Mouse (Mus musculus): ENCODE data around the gene Arrdc5. TPM values are rescaled to one million over a fixed set of nuclear protein-coding genes. Genes with fewer than 3 reads are reported as not detected.

The Arrdc5 gene
- polyA plus RNA-seq, 1 experiment from 2014 or later: not detected

- no peaks in the 10 kb centered on the region for H3K27me3 ChIP-seq (ENCODE audit: insufficient read depth, low read length)
- DNase-seq (no peak), ATAC-seq (no peak)
- H3K4me1 ChIP-seq (ENCODE audit: insufficient read depth): peaks cover 34% of the 10 kb centered on the region
- H3K36me3 ChIP-seq (replicated peaks; ENCODE audit: insufficient read depth, low read length): peaks cover 62% of the 10 kb centered on the region
- H3K4me3 ChIP-seq (ENCODE audit: low read depth, low read length): no peak overlapping the region
- no peaks in the 10 kb centered on the region for H3K9me3 ChIP-seq (ENCODE audit: low read length)
- no peak overlapping the region for H3K27ac ChIP-seq (ENCODE audit: low read depth)
- 71% methylated on average over 8 of the region's 8 CpGs for WGBS (ENCODE audit: insufficient replicate concordance)
- H3K4me2 ChIP-seq (ENCODE audit: low read depth, low read length): no peak overlapping the region
- TF ChIP-seq EP300 (IDR thresholded peaks at IDR 0.05; ENCODE audit: low read depth) (no peak), CTCF (IDR thresholded peaks at IDR 0.05; ENCODE audit: low read depth) (no peak)
- H3K9ac ChIP-seq (replicated peaks): no peak overlapping the region
Measured at GRCm38 (mm10) chr17:56283316-56283715, 16.8 kb downstream of the Arrdc5 start.

DNA sequence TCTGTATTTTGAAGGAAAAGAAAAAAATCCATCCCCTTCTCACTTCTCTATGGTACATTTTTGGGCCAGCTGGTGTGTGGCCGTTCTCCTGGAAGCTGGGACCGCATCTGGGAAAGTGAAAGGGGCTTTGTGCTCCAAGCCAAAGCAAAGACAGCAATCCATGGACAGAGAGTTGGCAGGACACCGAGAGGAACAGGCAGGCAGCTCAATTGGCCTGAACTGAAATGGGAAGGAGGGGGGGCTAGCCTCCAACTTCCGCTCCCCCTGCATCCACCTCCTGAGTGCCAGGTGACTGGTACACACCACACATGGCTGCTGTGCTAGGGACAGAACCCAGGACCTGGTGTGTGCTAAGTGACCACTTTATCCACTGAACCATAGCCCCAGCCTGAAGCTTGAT lies 17.3 kb downstream of the Arrdc5 start:
- Histone ChIP-seq H3K27me3 (ENCODE audit: insufficient read depth, low read length) (no peaks in the 10 kb centered on the region), H3K27ac (ENCODE audit: low read depth) (no peak overlapping the region), H3K9ac (replicated peaks) (no peak overlapping the region), H3K4me3 (ENCODE audit: low read depth, low read length) (no peak overlapping the region), H3K4me1 (ENCODE audit: insufficient read depth) (peaks cover 33% of the 10 kb centered on the region), H3K9me3 (ENCODE audit: low read length) (no peaks in the 10 kb centered on the region), H3K36me3 (replicated peaks; ENCODE audit: insufficient read depth, low read length) (peaks cover 64% of the 10 kb centered on the region), H3K4me2 (ENCODE audit: low read depth, low read length) (no peak overlapping the region)
- 75% methylated on average over 4 of the region's 4 CpGs for WGBS (ENCODE audit: insufficient replicate concordance)
- no peak for TF ChIP-seq EP300 (IDR thresholded peaks at IDR 0.05; ENCODE audit: low read depth)
- no peak for TF ChIP-seq CTCF (IDR thresholded peaks at IDR 0.05; ENCODE audit: low read depth)
- ATAC-seq (no peak), DNase-seq (no peak)

GRCm38 (mm10) chr17:56281193-56281592 lies 18.9 kb downstream of the Arrdc5 start:
- H3K4me3 ChIP-seq (ENCODE audit: low read depth, low read length): no peak overlapping the region
- WGBS (ENCODE audit: insufficient replicate concordance): 80% methylated on average over 12 of the region's 12 CpGs
- DNase-seq: no peak
- peaks cover 27% of the 10 kb centered on the region for H3K4me1 ChIP-seq (ENCODE audit: insufficient read depth)
- no peaks in the 10 kb centered on the region for H3K9me3 ChIP-seq (ENCODE audit: low read length)
- no peak overlapping the region for H3K27ac ChIP-seq (ENCODE audit: low read depth)
- no peak for ATAC-seq
- no peak for TF ChIP-seq CTCF (IDR thresholded peaks at IDR 0.05; ENCODE audit: low read depth)
- no peak for TF ChIP-seq EP300 (IDR thresholded peaks at IDR 0.05; ENCODE audit: low read depth)
- H3K9ac ChIP-seq (replicated peaks): no peak overlapping the region
- H3K27me3 ChIP-seq (ENCODE audit: insufficient read depth, low read length): no peaks in the 10 kb centered on the region
- H3K4me2 ChIP-seq (ENCODE audit: low read depth, low read length): peak overlapping the region; percentile 3; the same call in 1 of the 2 replicates
- peaks cover 59% of the 10 kb centered on the region for H3K36me3 ChIP-seq (replicated peaks; ENCODE audit: insufficient read depth, low read length)

GRCm38 (mm10) chr17:56279481-56280155 lies 20.5 kb downstream of the Arrdc5 start:
- no peak overlapping the region for H3K9ac ChIP-seq (replicated peaks)
- H3K9me3 ChIP-seq (ENCODE audit: low read length): no peaks in the 10 kb centered on the region
- 72% methylated on average over 12 of the region's 12 CpGs for WGBS (ENCODE audit: insufficient replicate concordance)
- peaks cover 44% of the 10 kb centered on the region for H3K36me3 ChIP-seq (replicated peaks; ENCODE audit: insufficient read depth, low read length)
- peaks cover 27% of the 10 kb centered on the region for H3K4me1 ChIP-seq (ENCODE audit: insufficient read depth)
- peak; percentile 67 for DNase-seq
- TF ChIP-seq EP300 (IDR thresholded peaks at IDR 0.05; ENCODE audit: low read depth): no peak; the same call in 1 of the 2 replicates
- no peak overlapping the region for H3K4me3 ChIP-seq (ENCODE audit: low read depth, low read length)
- H3K27me3 ChIP-seq (ENCODE audit: insufficient read depth, low read length): no peaks in the 10 kb centered on the region
- H3K4me2 ChIP-seq (ENCODE audit: low read depth, low read length): no peak overlapping the region
- H3K27ac ChIP-seq (ENCODE audit: low read depth): peak overlapping the region; percentile 96
- peak; percentile 30 for ATAC-seq

GRCm38 (mm10) chr17:56278340-56278739 lies 21.7 kb downstream of the Arrdc5 start:
- no peaks in the 10 kb centered on the region for H3K9me3 ChIP-seq (ENCODE audit: low read length)
- TF ChIP-seq CTCF (IDR thresholded peaks at IDR 0.05; ENCODE audit: low read depth) (no peak), EP300 (IDR thresholded peaks at IDR 0.05; ENCODE audit: low read depth) (no peak)
- peak overlapping the region; percentile 96 for H3K27ac ChIP-seq (ENCODE audit: low read depth)
- peaks cover 31% of the 10 kb centered on the region for H3K4me1 ChIP-seq (ENCODE audit: insufficient read depth)
- WGBS (ENCODE audit: insufficient replicate concordance): 88% methylated on average over 5 of the region's 5 CpGs
- peaks cover 41% of the 10 kb centered on the region for H3K36me3 ChIP-seq (replicated peaks; ENCODE audit: insufficient read depth, low read length)
- no peak overlapping the region for H3K4me3 ChIP-seq (ENCODE audit: low read depth, low read length)
- DNase-seq (no peak), ATAC-seq (no peak)
- no peak overlapping the region for H3K4me2 ChIP-seq (ENCODE audit: low read depth, low read length)
- H3K27me3 ChIP-seq (ENCODE audit: insufficient read depth, low read length): no peaks in the 10 kb centered on the region
- no peak overlapping the region; the same call in 1 of the 2 replicates for H3K9ac ChIP-seq (replicated peaks)

- no peaks in the 10 kb centered on the region for H3K27me3 ChIP-seq (ENCODE audit: insufficient read depth, low read length)
- no peak for ATAC-seq
- WGBS (ENCODE audit: insufficient replicate concordance): 30% methylated on average over 2 of the region's 2 CpGs
Measured at GRCm38 (mm10) chr17:56277567-56277893, 22.6 kb downstream of the Arrdc5 start.

More at GRCm38 (mm10) chr17:56277567-56277893, 22.6 kb downstream of the Arrdc5 start:
- Histone ChIP-seq H3K36me3 (replicated peaks; ENCODE audit: insufficient read depth, low read length) (peaks cover 33% of the 10 kb centered on the region), H3K9ac (replicated peaks) (peak overlapping the region; percentile 81), H3K4me3 (ENCODE audit: low read depth, low read length) (no peak overlapping the region), H3K4me2 (ENCODE audit: low read depth, low read length) (peak overlapping the region; percentile 88), H3K27ac (ENCODE audit: low read depth) (peak overlapping the region; percentile 96), H3K9me3 (ENCODE audit: low read length) (no peaks in the 10 kb centered on the region), H3K4me1 (ENCODE audit: insufficient read depth) (peaks cover 37% of the 10 kb centered on the region)
- DNase-seq: no peak
- TF ChIP-seq CTCF (IDR thresholded peaks at IDR 0.05; ENCODE audit: low read depth): no peak
- TF ChIP-seq EP300 (IDR thresholded peaks at IDR 0.05; ENCODE audit: low read depth): no peak
